Mouse (Mus musculus) megakaryocyte, embryonic 14.5 days (primary cell): ENCODE results near the gene E030030I06Rik. TPM values are rescaled to one million over a fixed set of nuclear protein-coding genes. Genes with fewer than 3 reads are reported as not detected.
"Not testable (repeated sequence)": the region's sequence is repeated elsewhere in the genome, so short reads cannot be mapped to it uniquely, and the experiment has no call there.

Source experiments
- H3K27me3 ChIP-seq: replicated peaks from 2 replicates; pipeline ENCODE3; 2012; ENCODE audit warnings: inconsistent platforms
- H3K36me3 ChIP-seq: replicated peaks from 2 replicates; pipeline ENCODE3; 2012; ENCODE audit warnings: low read length, inconsistent platforms, mixed read lengths
- H3K4me1 ChIP-seq: 2 replicates; pipeline ENCODE4 v1.6.1; 2012; ENCODE audit warnings: inconsistent platforms
- H3K4me3 ChIP-seq: replicated peaks from 2 replicates; pipeline ENCODE3; 2012; ENCODE audit warnings: moderate library complexity, mild to moderate bottlenecking, inconsistent platforms
- H3K9me3 ChIP-seq: 2 replicates; pipeline ENCODE4 v1.6.1; 2012; ENCODE audit warnings: inconsistent platforms
- FLI1 ChIP-seq: IDR thresholded peaks from 2 replicates; pipeline ENCODE4 v1.6.1; 2012; ENCODE audit warnings: low read length, inconsistent platforms, mixed read lengths
- GATA1 ChIP-seq: IDR thresholded peaks from 3 replicates; pipeline ENCODE4 v1.6.1; 2012; ENCODE audit warnings: mixed read lengths, low read length, inconsistent platforms, borderline replicate concordance
- polyA plus RNA-seq: library from polyadenylated mRNA; stranded (reverse); fragments of >175 nt; gene quantifications from 2 replicates; pipeline ENCODE4 v1.2.3, GENCODE M21; 2012; ENCODE audit warnings: low replicate concordance; ENCODE audit not compliant: insufficient read depth

E030030I06Rik gene
- polyA plus RNA-seq, result not detected in 2 replicates

DNA sequence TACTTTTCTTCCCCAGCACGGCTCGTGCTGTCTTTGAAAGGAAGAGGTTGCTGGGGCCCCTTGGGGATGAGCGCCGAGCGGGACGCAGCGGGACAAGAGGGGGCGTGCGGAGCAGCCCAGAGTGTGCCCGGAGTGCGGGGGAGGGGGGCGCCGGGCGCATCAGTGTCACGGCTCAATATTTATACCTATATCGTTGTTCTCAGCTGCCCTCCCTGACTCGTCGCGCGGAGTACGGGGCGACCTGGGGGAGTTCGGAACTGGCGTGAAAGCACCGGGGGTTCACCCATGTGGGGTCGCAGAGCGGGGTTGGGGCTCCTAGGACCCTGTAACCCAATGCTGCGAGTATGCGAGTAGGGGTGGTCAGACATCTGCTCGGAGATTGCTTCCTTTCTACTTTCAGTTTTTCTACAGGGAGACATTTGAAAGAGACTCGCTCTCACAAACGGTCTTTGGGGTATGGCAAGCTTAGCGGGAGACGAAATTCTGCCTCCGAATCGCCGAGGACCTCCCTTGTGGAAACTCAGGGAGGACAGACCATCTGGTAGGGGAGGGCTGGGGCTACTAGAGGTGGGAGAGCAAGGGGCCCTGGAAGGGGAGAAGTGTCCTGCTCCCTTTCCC is at the start of gene E030030I06Rik:
Gene E030030I06Rik, minus strand, starts transcription at position 198 of the 618 bp plus-strand sequence.
- peaks cover 39% of the 10 kb centered on the region for H3K27me3 ChIP-seq
- no peaks in the 10 kb centered on the region for H3K36me3 ChIP-seq

DNA sequence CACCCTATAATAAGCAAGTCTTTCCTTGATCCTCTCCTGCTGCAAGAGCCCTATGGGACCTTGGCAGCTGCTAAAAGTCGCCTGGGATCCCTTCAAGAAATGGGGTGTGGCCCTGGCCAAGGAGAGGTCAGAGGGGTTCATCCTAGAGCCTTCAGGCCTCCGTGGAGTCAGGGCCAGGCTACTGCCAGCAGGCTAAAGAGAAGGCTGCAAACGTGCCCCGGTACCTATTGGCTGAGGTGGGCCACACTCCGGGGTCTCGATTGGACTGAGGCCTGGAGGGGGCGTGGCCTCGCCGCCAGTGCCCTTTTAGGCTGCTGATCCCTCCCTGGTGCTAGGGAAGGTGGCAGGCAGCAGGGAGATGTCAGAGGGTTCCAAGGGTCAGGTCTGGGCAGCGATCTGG is 42.0 kb upstream of the E030030I06Rik start:
- H3K9me3 ChIP-seq, H3K36me3 ChIP-seq, H3K27me3 ChIP-seq, H3K4me3 ChIP-seq, H3K4me1 ChIP-seq: not testable (repeated sequence)

More for the DNA sequence above, at the start of gene E030030I06Rik:
- Histone ChIP-seq H3K4me3 (peak within 1 kb of the TSS; percentile 89), H3K9me3 (no peaks in the 10 kb centered on the region), H3K4me1 (peaks cover 17% of the 10 kb centered on the region)
- no peak for TF ChIP-seq GATA1
- no peak for TF ChIP-seq FLI1

DNA sequence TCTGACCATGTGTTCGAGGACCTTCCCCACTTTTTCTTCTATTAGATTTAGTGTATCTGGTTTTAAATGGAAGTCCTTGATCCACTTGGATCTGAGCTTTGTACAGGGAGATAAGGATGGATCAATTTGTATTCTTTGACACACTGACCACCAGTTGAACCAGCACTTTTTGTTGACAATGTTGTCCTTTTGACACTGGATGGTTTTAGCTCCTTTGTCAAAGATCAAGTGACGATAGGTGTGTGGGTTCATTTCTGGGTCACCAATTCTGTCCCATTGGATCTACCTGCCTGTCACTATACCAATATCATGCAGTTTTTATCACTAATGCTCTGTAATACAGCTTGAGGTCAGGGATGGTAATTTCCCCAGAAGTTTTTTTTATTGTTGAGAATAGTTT is 27.4 kb upstream of the E030030I06Rik start:
- not testable (repeated sequence) for H3K27me3 ChIP-seq, H3K9me3 ChIP-seq, H3K36me3 ChIP-seq, H3K4me1 ChIP-seq, H3K4me3 ChIP-seq

DNA sequence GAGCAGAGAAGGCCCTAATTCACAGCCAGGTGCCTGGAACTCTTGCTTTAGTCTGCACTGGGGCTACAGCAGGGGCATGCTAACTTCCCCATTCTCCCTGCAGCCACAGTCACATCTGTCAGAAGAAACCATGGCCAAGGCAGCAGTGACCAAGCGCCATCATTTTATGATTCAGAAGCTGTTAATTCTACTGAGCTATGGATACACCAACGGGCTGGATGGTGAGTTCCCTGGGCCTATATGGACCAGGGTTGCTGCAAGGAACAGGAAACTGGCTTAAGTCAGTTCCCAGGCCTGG is 25.1 kb upstream of the E030030I06Rik start:
- not testable (repeated sequence) for H3K4me3 ChIP-seq, H3K36me3 ChIP-seq, H3K4me1 ChIP-seq, H3K27me3 ChIP-seq, H3K9me3 ChIP-seq

DNA sequence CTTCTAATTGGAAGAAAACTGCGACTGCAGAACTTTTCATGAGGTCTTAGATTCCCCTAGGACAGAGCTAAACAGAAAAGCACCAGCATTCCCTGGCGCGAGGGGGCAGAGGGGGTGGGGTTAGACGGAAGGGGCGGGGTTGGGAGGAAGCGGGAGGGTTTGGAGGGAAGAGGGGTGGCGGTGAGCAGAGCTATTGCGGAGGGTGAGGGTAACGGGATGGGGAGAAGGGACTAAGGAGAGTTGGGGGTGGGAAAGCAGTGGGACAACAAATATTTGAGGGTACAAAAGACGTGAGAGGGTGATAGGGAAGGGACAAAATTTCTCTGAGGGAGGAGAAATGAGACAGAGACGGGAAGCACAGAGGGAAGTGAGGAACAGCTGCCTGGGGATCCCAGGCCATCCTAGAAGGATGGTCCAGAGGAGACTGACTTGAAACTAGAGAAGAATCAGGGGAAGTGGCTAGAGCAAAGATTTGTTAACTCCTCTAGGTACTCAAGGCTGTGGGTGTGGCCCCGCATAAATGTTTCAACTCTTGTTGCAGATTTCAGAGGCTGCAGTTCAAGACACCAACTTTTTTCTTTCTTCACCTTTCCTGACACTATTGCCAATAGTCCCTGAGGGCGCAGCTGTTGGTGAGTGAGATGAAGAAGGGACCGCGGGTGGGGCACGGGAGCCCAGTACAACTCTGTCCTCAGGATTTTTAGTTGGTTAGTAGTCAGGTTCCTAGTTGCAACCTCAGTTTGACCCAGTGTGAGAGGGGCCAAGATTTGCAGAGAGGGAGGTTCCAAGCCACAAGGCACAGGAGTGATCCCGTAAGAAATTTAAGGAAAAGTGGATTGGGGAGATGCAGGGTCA is 24.5 kb upstream of the E030030I06Rik start:
- H3K4me1 ChIP-seq, H3K36me3 ChIP-seq, H3K27me3 ChIP-seq, H3K4me3 ChIP-seq, H3K9me3 ChIP-seq: not testable (repeated sequence)

DNA sequence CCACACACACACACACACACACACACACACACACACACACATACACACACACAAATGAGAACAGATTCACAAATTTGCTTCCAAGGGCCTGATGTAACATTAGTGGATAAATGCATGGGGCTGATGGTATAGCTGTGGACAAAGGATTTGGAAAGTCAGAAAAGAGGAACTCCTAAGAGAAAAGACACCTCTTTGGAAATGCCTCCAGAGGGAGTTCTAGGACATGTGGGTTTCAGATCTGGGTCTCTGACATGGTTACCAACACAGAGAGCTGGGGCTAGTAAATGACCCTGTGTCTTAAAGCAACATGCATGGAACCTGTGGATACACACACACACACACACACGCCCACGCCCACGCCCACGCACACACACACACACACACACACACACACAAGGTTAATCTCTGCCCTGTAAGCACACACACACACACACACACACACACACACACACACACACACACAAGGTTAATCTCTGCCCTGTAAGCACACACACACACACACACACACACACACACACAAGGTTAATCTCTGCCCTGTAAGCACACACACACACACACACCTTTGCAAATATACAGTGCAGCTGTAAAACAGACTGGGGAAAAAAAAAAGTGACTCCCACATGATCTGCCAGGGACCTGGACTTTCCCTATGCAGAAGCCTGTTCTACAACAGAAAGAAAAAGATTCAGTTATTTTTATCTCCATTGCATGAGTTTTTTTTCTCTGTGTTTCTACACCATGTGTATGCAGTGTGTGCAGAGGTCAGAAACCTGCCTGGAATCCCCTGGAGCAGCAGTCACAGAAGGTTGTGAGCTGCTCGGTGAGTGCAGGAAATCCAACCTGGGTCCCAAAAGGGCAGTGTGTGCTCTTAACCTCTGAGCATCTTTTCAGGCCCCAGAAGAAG is 23.6 kb upstream of the E030030I06Rik start:
- H3K4me3 ChIP-seq, H3K4me1 ChIP-seq, H3K36me3 ChIP-seq, H3K9me3 ChIP-seq, H3K27me3 ChIP-seq: not testable (repeated sequence)

DNA sequence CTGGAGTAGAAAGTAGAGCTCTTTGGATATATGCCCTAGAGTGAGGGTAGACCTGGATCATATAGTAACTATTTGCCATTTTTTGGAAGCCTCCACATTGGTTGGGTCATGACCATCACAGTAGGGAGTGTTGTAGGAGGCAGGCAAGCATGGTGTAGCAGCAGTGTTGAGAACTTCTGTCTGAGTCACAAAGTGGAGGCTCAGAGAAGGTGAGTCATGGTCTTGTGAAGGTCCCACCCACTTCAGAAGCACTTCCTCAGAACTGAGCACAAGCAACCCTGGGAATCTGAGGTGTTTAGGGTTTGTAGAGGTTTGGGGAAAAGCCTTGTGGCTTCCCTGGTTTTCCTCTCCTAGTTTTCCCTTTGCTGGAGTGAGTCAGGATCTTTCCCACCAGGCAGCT is 20.0 kb upstream of the E030030I06Rik start:
- H3K36me3 ChIP-seq, H3K4me1 ChIP-seq, H3K27me3 ChIP-seq, H3K4me3 ChIP-seq, H3K9me3 ChIP-seq: not testable (repeated sequence)

DNA sequence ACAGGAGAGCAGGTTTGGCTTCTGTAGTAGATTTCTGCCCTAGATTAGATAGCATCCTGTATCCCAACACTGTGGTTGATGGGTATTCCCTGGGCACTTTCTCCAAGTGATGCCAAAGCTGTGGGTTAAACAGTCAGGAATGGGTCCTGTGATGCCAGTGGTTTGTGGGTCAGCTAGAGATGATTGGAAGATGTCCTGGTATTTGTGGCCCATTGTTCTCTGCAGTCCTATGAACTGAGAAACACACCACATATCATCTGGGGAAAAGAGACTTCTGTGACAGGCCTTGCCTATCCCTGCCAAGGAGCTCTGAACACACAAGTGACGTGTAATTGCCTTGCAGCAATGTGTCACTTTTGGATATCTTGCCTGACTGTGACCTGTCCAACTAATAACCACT is 18.0 kb upstream of the E030030I06Rik start:
- H3K36me3 ChIP-seq, H3K27me3 ChIP-seq, H3K9me3 ChIP-seq, H3K4me3 ChIP-seq, H3K4me1 ChIP-seq: not testable (repeated sequence)

DNA sequence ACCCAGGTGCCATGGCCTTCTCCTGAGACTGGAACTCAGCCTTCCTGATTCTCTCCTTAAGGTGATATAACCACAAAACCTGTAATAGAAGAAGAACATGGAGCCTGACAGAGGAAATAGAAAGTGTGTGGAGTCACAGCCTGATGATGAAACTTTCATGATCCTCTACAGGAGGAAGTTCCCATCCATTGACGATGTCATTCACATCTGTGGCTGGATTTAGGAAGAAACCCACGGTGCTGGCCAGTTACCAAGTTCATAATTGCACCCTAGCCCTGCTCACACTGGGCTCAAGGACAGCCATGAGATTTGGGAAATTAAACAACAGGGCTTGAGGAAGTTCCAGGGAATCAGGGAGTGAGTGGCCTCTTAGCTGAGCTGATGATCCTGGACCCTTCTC is 17.0 kb upstream of the E030030I06Rik start:
- H3K9me3 ChIP-seq, H3K4me1 ChIP-seq, H3K27me3 ChIP-seq, H3K36me3 ChIP-seq, H3K4me3 ChIP-seq: not testable (repeated sequence)

DNA sequence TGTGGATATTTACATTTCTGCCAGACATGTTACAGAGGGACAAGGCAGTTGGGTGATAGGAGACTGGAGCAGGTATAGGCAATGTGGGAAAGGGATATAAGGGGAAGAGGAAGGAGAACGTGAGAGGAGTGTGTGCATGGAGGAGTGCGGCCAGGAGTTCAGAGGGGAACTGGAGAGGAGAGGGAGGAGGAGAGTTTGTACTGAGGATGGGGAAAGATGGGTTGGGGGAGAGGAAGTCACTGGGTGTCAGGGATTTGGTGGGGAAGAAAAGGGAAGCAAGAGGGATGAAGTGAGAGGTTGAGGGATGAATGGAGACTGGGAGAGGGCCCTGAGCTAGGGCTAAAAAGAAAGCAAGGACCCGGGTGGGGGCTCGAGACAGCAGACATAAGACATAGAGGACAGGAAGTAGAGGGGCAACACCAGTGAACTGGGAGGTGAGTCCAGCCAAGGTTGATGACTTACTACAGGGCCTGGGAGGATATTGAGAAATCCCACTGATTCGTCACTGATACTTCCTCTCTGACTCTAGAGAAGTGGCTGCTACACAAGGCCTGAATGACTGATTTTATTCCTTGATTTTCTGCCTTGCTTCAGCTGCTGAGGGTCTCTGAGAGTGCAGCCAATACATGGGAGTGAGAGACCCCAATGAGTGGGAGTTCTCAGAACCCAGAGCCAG is 16.4 kb upstream of the E030030I06Rik start:
- not testable (repeated sequence) for H3K27me3 ChIP-seq, H3K9me3 ChIP-seq, H3K4me1 ChIP-seq

DNA sequence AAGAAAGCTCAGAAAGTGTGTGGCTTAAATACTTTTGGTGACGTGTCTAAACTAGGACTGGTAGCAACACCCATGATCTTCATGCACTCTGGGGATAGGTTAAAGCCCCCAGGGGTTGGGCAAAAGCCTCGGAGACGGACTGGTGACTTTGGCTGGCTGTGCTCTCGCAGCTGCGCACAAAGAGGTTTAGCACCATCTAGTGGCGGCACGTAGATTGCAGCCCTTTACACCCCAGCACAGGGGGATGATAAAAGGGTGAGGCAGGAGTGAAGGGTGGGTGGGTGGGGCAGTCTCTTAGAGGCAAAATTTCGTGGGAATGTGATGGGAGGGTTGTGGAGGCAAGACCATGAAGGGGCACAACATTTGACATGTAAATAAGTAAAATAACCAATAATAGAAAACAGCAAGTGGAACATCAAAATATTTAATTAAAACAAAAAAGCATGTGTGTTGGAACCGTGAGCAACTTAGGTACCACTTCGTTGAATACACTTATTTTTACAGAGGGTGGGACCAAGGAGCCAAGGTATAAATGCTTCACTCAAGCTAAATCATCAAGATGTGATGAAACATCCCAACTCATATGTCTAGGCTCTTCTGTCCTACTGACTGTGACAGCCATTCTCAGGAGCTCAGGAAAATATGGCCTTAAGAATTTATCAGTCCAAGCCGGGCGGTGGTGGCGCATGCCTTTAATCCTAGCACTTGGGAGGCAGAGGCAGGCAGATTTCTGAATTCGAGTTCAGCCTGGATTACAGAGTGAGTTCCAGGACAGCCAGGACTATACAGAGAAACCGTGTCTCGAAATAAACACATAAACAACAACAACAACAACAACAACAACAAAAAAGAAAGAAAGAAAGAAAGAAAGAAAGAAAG is 14.9 kb upstream of the E030030I06Rik start:
- peaks cover 14% of the 10 kb centered on the region for H3K27me3 ChIP-seq
- H3K4me1 ChIP-seq, result not testable (repeated sequence)

More for the DNA sequence above, 16.4 kb upstream of the E030030I06Rik start:
- H3K36me3 ChIP-seq, H3K4me3 ChIP-seq: not testable (repeated sequence)

DNA sequence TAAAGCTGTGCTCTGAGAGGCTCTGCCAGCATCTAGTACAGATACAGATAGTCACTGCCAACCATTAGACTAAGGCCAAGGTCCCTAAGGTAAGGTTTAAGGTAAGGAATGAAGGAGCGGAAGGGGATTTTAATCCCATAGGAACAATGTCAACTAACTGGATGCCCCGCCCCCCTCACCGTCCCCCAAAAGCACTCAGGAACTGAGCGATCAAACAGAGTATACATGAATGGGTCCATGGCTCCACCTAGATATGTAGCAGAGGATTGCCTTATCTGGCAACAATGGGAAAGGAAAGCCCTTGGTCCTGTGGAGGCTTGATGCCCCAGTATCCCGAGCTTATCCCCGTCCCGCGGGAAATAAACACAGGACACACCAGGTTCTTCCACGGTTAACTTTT is 14.2 kb upstream of the E030030I06Rik start:
- H3K9me3 ChIP-seq, H3K36me3 ChIP-seq, H3K4me1 ChIP-seq, H3K4me3 ChIP-seq: not testable (repeated sequence)
- peaks cover 17% of the 10 kb centered on the region for H3K27me3 ChIP-seq

More for the DNA sequence above, 14.9 kb upstream of the E030030I06Rik start:
- H3K4me3 ChIP-seq, H3K36me3 ChIP-seq, H3K9me3 ChIP-seq: not testable (repeated sequence)
